Mouse (Mus musculus) mature B cell (primary cell): ENCODE measurements around the gene Sema6d.

Source experiments
- in situ Hi-C: fragments of 300-500 bp; cut with MboI; formaldehyde crosslinking; loops from 2 replicates; pipeline ENCODE4 v1.14.3; 2019

Gene Sema6d

GRCm38 (mm10) chr2:124171718-124172117, 81.9 kb downstream of the Sema6d start:
- in situ Hi-C loops = no loop called here

GRCm38 (mm10) chr2:124176265-124176664, 86.5 kb downstream of the Sema6d start:
- in situ Hi-C loops = no loop called here

GRCm38 (mm10) chr2:124176711-124177169, 87.0 kb downstream of the Sema6d start:
- in situ Hi-C loops = no loop called here

- in situ Hi-C loops = no loop called here
These were observed 99.5 kb downstream of the Sema6d start for GRCm38 (mm10) chr2:124189271-124189670.

GRCm38 (mm10) chr2:124194041-124194440, 104.3 kb downstream of the Sema6d start:
- in situ Hi-C loops = no loop called here

GRCm38 (mm10) chr2:124201493-124201892, 111.7 kb downstream of the Sema6d start:
- in situ Hi-C loops = no loop called here

GRCm38 (mm10) chr2:124202475-124202990, 112.8 kb downstream of the Sema6d start:
- in situ Hi-C loops = no loop called here

- in situ Hi-C loops = no loop called here
These were observed 116.0 kb downstream of the Sema6d start for GRCm38 (mm10) chr2:124205811-124206210.

- in situ Hi-C loops = no loop called here
These were observed 118.5 kb downstream of the Sema6d start for GRCm38 (mm10) chr2:124208251-124208650.

- in situ Hi-C loops = no loop called here
These were observed 133.8 kb downstream of the Sema6d start for GRCm38 (mm10) chr2:124223559-124223958.

GRCm38 (mm10) chr2:124224328-124224727, 134.6 kb downstream of the Sema6d start:
- in situ Hi-C loops = no loop called here

GRCm38 (mm10) chr2:124234636-124235221, 145.0 kb downstream of the Sema6d start:
- in situ Hi-C loops = no loop called here

GRCm38 (mm10) chr2:124235237-124236055, 145.7 kb downstream of the Sema6d start:
- in situ Hi-C loops = no loop called here

- in situ Hi-C loops = no loop called here
These were observed 147.1 kb downstream of the Sema6d start for GRCm38 (mm10) chr2:124236831-124237230.

- in situ Hi-C loops = no loop called here
These were observed 153.8 kb downstream of the Sema6d start for GRCm38 (mm10) chr2:124243608-124244007.

- in situ Hi-C loops = no loop called here
These were observed 154.9 kb downstream of the Sema6d start for GRCm38 (mm10) chr2:124244543-124245245.

- in situ Hi-C loops = no loop called here
These were observed 168.3 kb downstream of the Sema6d start for GRCm38 (mm10) chr2:124258108-124258507.

GRCm38 (mm10) chr2:124264309-124264708, 174.5 kb downstream of the Sema6d start:
- in situ Hi-C loops = no loop called here

GRCm38 (mm10) chr2:124271156-124271555, 181.4 kb downstream of the Sema6d start:
- in situ Hi-C loops = no loop called here

GRCm38 (mm10) chr2:124277492-124277891, 187.7 kb downstream of the Sema6d start:
- in situ Hi-C loops = no loop called here

- in situ Hi-C loops = no loop called here
These were observed 195.3 kb downstream of the Sema6d start for GRCm38 (mm10) chr2:124285109-124285508.

- in situ Hi-C loops = no loop called here
These were observed 199.6 kb downstream of the Sema6d start for GRCm38 (mm10) chr2:124289356-124289755.
